Mouse (Mus musculus) MEL (cell line): ENCODE measurements around the gene AB124611.

Experiments
- BHLHE40 ChIP-seq: IDR thresholded peaks from 2 replicates; pipeline ENCODE4 v1.6.1; 2012; ENCODE audit warnings: low read depth, mild to moderate bottlenecking, inconsistent platforms, low read length, improper control_type of control experiment, borderline replicate concordance
- CTCF ChIP-seq, 3 experiments: IDR thresholded peaks in 2 of 3; conservative IDR thresholded peaks in 1 of 3; 2 replicates each; pipeline ENCODE4 v1.5.1; 2011 to 2012; ENCODE audit warnings: low read length in 3 of 3, low read depth in 2 of 3, mild to moderate bottlenecking in 2 of 3, improper control_type of control experiment in 1 of 3, inconsistent platforms in 1 of 3, mixed read lengths in 1 of 3, moderate library complexity in 1 of 3; ENCODE audit not compliant: control insufficient read depth in 1 of 3, insufficient read depth in 1 of 3, poor library complexity in 1 of 3, severe bottlenecking in 1 of 3
- E2F4 ChIP-seq: IDR thresholded peaks from 2 replicates; pipeline ENCODE4 v1.6.1; 2011; ENCODE audit warnings: low read depth, low read length, improper control_type of control experiment, borderline replicate concordance
- ELF1 ChIP-seq: IDR thresholded peaks from 2 replicates; pipeline ENCODE4 v1.6.1; 2014; ENCODE audit warnings: low read depth, mild to moderate bottlenecking, inconsistent platforms, low read length, improper control_type of control experiment, moderate library complexity
- EP300 ChIP-seq, 2 experiments: IDR thresholded peaks; 2 replicates each; pipeline ENCODE4 v1.6.1; 2011; ENCODE audit warnings: improper control_type of control experiment in 2 of 2, low read length in 2 of 2, low read depth in 1 of 2, mild to moderate bottlenecking in 1 of 2
- HCFC1 ChIP-seq: IDR thresholded peaks from 2 replicates; pipeline ENCODE4 v1.6.1; 2012; ENCODE audit warnings: low read depth, mild to moderate bottlenecking, inconsistent platforms, low read length, improper control_type of control experiment, moderate library complexity
- MAX ChIP-seq: IDR thresholded peaks from 2 replicates; pipeline ENCODE4 v1.6.1; 2011; ENCODE audit warnings: low read length, improper control_type of control experiment
- MAZ ChIP-seq: IDR thresholded peaks from 2 replicates; pipeline ENCODE4 v1.6.1; 2012; ENCODE audit warnings: low read depth, mild to moderate bottlenecking, inconsistent platforms, low read length, improper control_type of control experiment
- MXI1 ChIP-seq: IDR thresholded peaks from 2 replicates; pipeline ENCODE4 v1.6.1; 2011; ENCODE audit warnings: mild to moderate bottlenecking, low read depth, low read length, improper control_type of control experiment
- POLR2A ChIP-seq, 2 experiments: IDR thresholded peaks; 2 replicates each; pipeline ENCODE4 v1.6.1; 2011 to 2012; ENCODE audit warnings: low read length in 2 of 2, mild to moderate bottlenecking in 2 of 2, control low read depth in 1 of 2, improper control_type of control experiment in 1 of 2, low read depth in 1 of 2, moderate library complexity in 1 of 2; ENCODE audit not compliant: control insufficient read depth in 1 of 2, insufficient read depth in 1 of 2, poor library complexity in 1 of 2
- USF1 ChIP-seq: IDR thresholded peaks from 2 replicates; pipeline ENCODE4 v1.6.1; 2014; ENCODE audit warnings: low read depth, mild to moderate bottlenecking, inconsistent platforms, low read length, improper control_type of control experiment, moderate library complexity
- USF2 ChIP-seq, 2 experiments: IDR thresholded peaks; 2 replicates each; pipeline ENCODE4 v1.6.1; 2011 to 2012; ENCODE audit warnings: improper control_type of control experiment in 2 of 2, low read length in 2 of 2, borderline replicate concordance in 1 of 2, inconsistent platforms in 1 of 2, low read depth in 1 of 2, mild to moderate bottlenecking in 1 of 2; ENCODE audit not compliant: insufficient read depth in 1 of 2
- ZMIZ1 ChIP-seq: IDR thresholded peaks from 2 replicates; pipeline ENCODE4 v1.6.1; 2012; ENCODE audit warnings: low read depth, mild to moderate bottlenecking, inconsistent platforms, low read length, improper control_type of control experiment, moderate library complexity

GRCm38 (mm10) chr9:21556996-21557395, 31.0 kb downstream of the AB124611 start:
- TF ChIP-seq CTCF (IDR thresholded peaks at IDR 0.05 in 2 of 3, conservative IDR thresholded peaks at IDR 0.05 in 1 of 3; ENCODE audit: control insufficient read depth in 1 of 3, insufficient read depth in 1 of 3, low read depth in 2 of 3, low read length in 3 of 3, poor library complexity in 1 of 3, severe bottlenecking in 1 of 3): no peak
- no peak for TF ChIP-seq MXI1
- no peak for TF ChIP-seq MAZ
- TF ChIP-seq E2F4: no peak
- TF ChIP-seq HCFC1: no peak
- TF ChIP-seq USF2 (IDR thresholded peaks at IDR 0.05; ENCODE audit: borderline replicate concordance in 1 of 2, insufficient read depth in 1 of 2, low read depth in 1 of 2, low read length in 2 of 2): no peak
- TF ChIP-seq ZMIZ1: no peak
- TF ChIP-seq BHLHE40: no peak
- no peak for TF ChIP-seq MAX
- no peak for TF ChIP-seq POLR2A (IDR thresholded peaks at IDR 0.05; ENCODE audit: control insufficient read depth in 1 of 2, insufficient read depth in 1 of 2, low read depth in 1 of 2, low read length in 2 of 2, poor library complexity in 1 of 2)
- TF ChIP-seq USF1: no peak
- TF ChIP-seq ELF1: no peak
- no peak for TF ChIP-seq EP300 (IDR thresholded peaks at IDR 0.05; ENCODE audit: low read depth in 1 of 2, low read length in 2 of 2)
